Mouse (Mus musculus): ENCODE results near the gene Tprn. TPM values are rescaled to one million over a fixed set of nuclear protein-coding genes. Genes with fewer than 3 reads are reported as not detected.
A peak's percentile ranks its signal among the peaks of the same experiment; 100 is the strongest.
"Not testable (repeated sequence)": the region's sequence is repeated elsewhere in the genome, so short reads cannot be mapped to it uniquely, and the experiment has no call there.

The Tprn gene
- polyA plus RNA-seq, 1 experiment, result 91.0 TPM

DNA sequence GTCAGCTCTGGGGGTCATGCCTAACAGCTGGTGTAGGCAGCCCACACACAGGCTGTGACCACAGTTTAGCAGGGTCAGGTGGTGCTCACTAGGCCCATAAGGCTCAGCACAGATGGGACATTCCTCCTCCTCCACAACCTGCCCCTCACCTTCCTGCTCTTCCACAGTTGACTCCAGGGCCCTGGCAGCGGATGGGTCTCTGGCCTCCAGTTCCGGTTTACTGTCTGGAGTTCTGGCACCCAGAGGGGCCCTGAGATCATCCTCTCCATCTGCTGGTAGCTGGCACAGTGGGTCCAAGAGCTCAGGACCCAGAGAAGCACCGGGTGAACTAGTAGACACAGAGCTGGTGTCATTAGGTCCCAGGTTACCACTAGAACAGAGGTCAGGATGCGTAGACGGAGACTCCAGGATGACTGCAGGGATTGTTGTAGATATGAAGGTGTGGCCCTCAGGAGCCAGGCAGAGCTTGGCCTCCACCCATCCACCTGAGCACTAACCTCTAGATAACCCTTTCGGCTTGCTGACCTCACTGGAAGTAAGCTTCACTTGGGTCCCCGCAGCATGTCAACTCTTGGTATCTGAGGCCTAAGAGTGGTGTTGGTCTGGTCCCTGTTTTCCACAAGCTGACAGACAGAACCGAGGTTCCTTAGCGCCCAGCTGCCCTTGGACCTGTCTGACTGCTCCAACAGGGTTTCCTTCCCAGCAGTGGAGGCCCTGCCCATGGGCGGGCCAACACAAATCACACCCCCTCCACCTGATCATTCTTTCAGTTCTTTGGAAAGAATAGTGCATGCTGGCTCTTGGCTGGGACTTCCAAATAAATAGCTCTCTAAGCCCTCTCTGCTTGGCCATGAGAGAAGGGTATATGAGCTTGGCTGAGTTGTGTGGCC is 16.0 kb upstream of the Tprn start, which contains the start of gene AL732309.1:
AL732309.1 (minus strand) TSS at position 681 of the 890 bp plus-strand sequence.
- Histone ChIP-seq H3K4me3 (replicated peaks; ENCODE audit: insufficient read depth, low read depth, low read length) (no peak within 1 kb of the TSS), H3K27me3 (ENCODE audit: control insufficient read depth, insufficient read depth, low read length) (no peaks in the 10 kb centered on the region), H3K4me1 (ENCODE audit: control insufficient read depth, insufficient read depth, low read length) (peaks cover 40% of the 10 kb centered on the region), H3K27ac (ENCODE audit: insufficient read depth, low read length) (peak within 1 kb of the TSS; percentile 62)
- TF ChIP-seq CTCF (IDR thresholded peaks at IDR 0.05; ENCODE audit: borderline replicate concordance, insufficient read depth, low read depth, low read length) (no peak), POLR2A (IDR thresholded peaks at IDR 0.05; ENCODE audit: borderline replicate concordance, insufficient read depth, low read length) (no peak)
- DNase-seq, result peak; percentile 45 to 65
- WGBS, result 48% methylated on average over 10 of the region's 10 CpGs

DNA sequence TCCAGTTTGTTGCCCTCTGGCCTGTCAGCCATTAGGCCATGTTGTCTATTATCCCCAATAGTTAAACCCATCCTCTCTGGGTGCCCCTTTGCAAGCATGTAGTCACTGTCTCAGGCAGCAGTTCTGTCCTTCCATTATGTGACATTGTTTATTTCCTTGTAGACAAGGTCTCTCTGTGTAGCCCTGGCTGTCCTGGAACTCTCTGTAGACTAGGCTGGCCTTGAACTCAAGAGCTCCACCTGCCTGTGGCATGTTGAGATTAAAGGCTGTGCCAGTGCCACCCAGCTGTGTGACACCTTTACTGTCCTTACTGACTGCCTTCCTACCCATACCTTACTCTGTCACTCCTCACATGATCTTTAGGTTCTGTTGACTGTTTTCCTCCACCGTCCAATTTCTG is 10.1 kb upstream of the Tprn start:
- TF ChIP-seq CTCF (IDR thresholded peaks at IDR 0.05; ENCODE audit: borderline replicate concordance, insufficient read depth, low read depth, low read length) (peak; percentile 45; the same call in 1 of the 2 replicates), POLR2A (IDR thresholded peaks at IDR 0.05; ENCODE audit: borderline replicate concordance, insufficient read depth, low read length) (no peak)
- no peaks in the 10 kb centered on the region for H3K27me3 ChIP-seq (ENCODE audit: control insufficient read depth, insufficient read depth, low read length)
- DNase-seq, result no peak
- H3K4me1 ChIP-seq (ENCODE audit: control insufficient read depth, insufficient read depth, low read length), result no peaks in the 10 kb centered on the region; the same call in none of the 2 replicates
- 83% methylated on average over 1 of the region's 1 CpGs for whole genome bisulfite sequencing
- no peak overlapping the region for H3K4me3 ChIP-seq (replicated peaks; ENCODE audit: insufficient read depth, low read depth, low read length)
- no peak overlapping the region for H3K27ac ChIP-seq (ENCODE audit: insufficient read depth, low read length)

DNA sequence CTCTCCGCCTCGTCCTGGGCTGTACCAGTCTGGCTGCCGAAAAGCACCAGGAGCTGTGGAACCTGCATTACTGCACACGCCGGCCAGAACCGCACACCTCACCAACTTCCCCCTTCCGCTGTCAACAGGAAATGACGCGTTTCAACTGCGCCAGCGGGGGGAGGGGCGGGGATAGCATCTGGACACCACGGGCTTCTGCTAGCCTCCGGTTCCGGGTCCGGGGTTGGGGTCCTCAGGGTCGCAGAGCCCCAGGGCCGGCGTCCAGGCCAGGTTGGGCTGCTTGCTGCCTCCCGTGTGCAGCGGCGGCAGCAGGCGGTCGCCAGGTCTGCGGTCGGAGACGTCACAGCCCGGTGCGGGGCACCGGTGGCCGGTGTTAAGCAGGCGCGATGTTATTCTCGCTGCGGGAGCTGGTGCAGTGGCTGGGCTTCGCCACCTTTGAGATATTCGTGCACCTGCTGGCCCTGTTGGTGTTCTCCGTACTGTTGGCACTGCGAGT is 7.1 kb upstream of the Tprn start, which contains the start of gene Tmem203:
Tmem203 (plus strand) TSS at position 156 of the 496 bp plus-strand sequence.
- Histone ChIP-seq H3K27me3 (ENCODE audit: control insufficient read depth, insufficient read depth, low read length) (no peaks in the 10 kb centered on the region), H3K4me1 (ENCODE audit: control insufficient read depth, insufficient read depth, low read length) (no peaks in the 10 kb centered on the region; the same call in none of the 2 replicates), H3K27ac (ENCODE audit: insufficient read depth, low read length) (peak within 1 kb of the TSS; percentile 74), H3K4me3 (replicated peaks; ENCODE audit: insufficient read depth, low read depth, low read length) (peak within 1 kb of the TSS; percentile 71)
- WGBS, result under 1% methylated on average over 39 of the region's 39 CpGs
- TF ChIP-seq CTCF (IDR thresholded peaks at IDR 0.05; ENCODE audit: borderline replicate concordance, insufficient read depth, low read depth, low read length), result no peak
- TF ChIP-seq POLR2A (IDR thresholded peaks at IDR 0.05; ENCODE audit: borderline replicate concordance, insufficient read depth, low read length), result peak; percentile 66; the same call in 1 of the 2 replicates
- DNase-seq, result peak; percentile 87 to 91

DNA sequence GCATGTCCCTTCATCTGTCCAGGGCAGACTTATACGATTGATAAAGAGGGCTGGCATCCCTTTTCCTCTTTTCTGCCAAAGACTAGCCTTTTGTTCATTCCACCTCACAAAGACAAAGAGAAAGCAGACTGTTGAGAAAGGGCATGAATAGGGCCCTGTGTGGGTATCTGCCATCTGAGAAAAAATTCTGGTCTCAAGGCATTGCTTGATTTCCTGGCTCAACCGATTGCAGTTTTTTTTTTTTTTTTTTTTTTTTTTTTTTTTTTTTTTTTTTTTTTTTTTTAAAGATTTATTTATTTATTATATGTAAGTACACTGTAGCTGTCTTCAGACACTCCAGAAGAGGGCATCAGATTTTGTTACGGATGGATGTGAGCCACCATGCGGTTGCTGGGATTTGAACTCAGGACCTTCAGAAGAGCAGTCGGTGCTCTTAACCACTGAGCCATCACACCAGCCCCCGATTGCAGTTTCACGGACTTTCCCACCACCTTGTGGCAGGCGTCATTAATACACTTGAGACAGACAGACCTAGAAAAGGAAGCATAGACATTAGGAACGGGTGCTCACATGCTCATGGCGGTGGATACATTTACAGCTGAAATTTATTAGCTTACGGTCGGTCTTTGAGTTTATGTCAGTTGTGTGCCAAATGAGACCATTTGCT is 5.8 kb upstream of the Tprn start:
- peak; percentile 28; the same call in 1 of the 2 replicates for TF ChIP-seq CTCF (IDR thresholded peaks at IDR 0.05; ENCODE audit: borderline replicate concordance, insufficient read depth, low read depth, low read length)
- not testable (repeated sequence) for H3K27me3 ChIP-seq (ENCODE audit: control insufficient read depth, insufficient read depth, low read length); H3K4me1 ChIP-seq (ENCODE audit: control insufficient read depth, insufficient read depth, low read length); H3K27ac ChIP-seq (ENCODE audit: insufficient read depth, low read length)
- peak overlapping the region; percentile 71 for H3K4me3 ChIP-seq (replicated peaks; ENCODE audit: insufficient read depth, low read depth, low read length)
- DNase-seq, result peak in 1 of 2 experiments; percentile 59
- WGBS, result 39% methylated on average over 12 of the region's 12 CpGs

DNA sequence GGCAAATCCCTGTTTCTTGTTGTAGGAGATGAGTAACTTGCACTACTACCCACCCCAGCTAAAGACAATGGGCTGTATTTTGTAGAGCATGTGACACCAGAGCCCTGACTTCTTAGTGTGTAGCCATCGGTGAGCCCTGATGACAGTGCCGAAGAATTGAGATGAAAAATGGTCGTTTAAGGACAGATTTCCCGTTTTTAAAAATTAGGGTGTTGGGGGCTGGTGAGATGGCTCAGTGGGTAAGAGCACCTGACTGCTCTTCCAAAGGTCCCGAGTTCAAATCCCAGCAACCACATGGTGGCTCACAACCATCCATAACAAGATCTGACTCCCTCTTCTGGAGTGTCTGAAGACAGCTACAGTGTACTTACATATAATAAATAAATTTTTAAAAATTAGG is 5.2 kb upstream of the Tprn start:
- not testable (repeated sequence) for H3K27ac ChIP-seq (ENCODE audit: insufficient read depth, low read length); H3K4me3 ChIP-seq (replicated peaks; ENCODE audit: insufficient read depth, low read depth, low read length); H3K27me3 ChIP-seq (ENCODE audit: control insufficient read depth, insufficient read depth, low read length); DNase-seq; H3K4me1 ChIP-seq (ENCODE audit: control insufficient read depth, insufficient read depth, low read length)
- WGBS, result 88% methylated on average over 5 of the region's 5 CpGs

DNA sequence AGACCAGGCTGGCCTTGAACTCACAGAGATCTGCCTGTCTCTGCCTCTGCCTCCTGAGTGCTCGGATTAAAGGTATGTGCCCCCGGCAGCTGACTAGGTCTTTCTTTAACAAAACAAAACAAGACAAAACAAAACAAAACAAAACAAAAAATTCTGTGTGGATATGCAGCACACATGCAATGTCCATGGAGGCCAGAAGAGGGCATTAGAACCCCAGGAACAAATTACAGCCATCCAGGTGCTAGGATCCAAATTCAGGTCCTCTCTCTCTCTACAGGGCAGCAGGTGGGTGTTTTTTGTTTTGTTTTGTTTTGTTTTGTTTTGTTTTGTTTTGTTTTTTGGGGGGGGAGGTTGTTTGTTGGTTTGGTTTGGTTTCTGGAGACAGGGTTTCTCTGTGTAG is 3.5 kb upstream of the Tprn start:
- no peak for TF ChIP-seq POLR2A (IDR thresholded peaks at IDR 0.05; ENCODE audit: borderline replicate concordance, insufficient read depth, low read length)
- TF ChIP-seq CTCF (IDR thresholded peaks at IDR 0.05; ENCODE audit: borderline replicate concordance, insufficient read depth, low read depth, low read length), result peak; percentile 45; the same call in 1 of the 2 replicates

DNA sequence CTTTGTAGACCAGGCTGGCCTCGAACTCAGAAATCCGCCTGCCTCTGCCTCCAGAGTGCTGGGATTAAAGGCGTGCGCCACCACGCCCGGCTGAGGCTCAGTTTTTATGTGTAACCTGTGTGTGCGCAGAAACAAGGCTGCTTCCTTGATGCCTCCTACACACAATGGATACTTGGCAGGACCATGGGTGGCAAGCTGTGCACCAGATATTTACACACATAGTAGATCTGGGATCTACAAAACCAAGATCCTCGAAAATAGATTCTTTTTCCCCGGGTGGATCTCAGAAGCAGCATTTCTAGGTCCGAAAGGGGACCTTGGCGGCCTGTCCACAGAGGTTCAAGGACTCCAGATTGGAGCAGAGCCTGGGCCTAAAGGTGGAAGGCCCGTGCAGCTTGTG is 548 bp upstream of the Tprn start:
- 31% methylated on average over 12 of the region's 12 CpGs for WGBS
- Histone ChIP-seq H3K4me3 (replicated peaks; ENCODE audit: insufficient read depth, low read depth, low read length) (peak overlapping the region; percentile 60), H3K27ac (ENCODE audit: insufficient read depth, low read length) (peak overlapping the region; percentile 59), H3K27me3 (ENCODE audit: control insufficient read depth, insufficient read depth, low read length) (no peaks in the 10 kb centered on the region), H3K4me1 (ENCODE audit: control insufficient read depth, insufficient read depth, low read length) (peaks cover 3% of the 10 kb centered on the region; the same call in 1 of the 2 replicates)
- TF ChIP-seq CTCF (IDR thresholded peaks at IDR 0.05; ENCODE audit: borderline replicate concordance, insufficient read depth, low read depth, low read length) (no peak), POLR2A (IDR thresholded peaks at IDR 0.05; ENCODE audit: borderline replicate concordance, insufficient read depth, low read length) (no peak)
- DNase-seq, result peak in 1 of 2 experiments; percentile 39

More for the DNA sequence above, 3.5 kb upstream of the Tprn start:
- no peak for DNase-seq
- H3K4me3 ChIP-seq (replicated peaks; ENCODE audit: insufficient read depth, low read depth, low read length), result no peak overlapping the region
- no peaks in the 10 kb centered on the region; the same call in none of the 2 replicates for H3K4me1 ChIP-seq (ENCODE audit: control insufficient read depth, insufficient read depth, low read length)
- no peak overlapping the region for H3K27ac ChIP-seq (ENCODE audit: insufficient read depth, low read length)
- 65% methylated on average over 2 of the region's 2 CpGs for WGBS
- no peaks in the 10 kb centered on the region for H3K27me3 ChIP-seq (ENCODE audit: control insufficient read depth, insufficient read depth, low read length)

Measured in cerebellum, adult 2 months (tissue).